Mouse (Mus musculus) hematopoietic stem cell, adult 5-6 weeks (primary cell): ENCODE results near the gene Creb3l1. TPM values are rescaled to one million over a fixed set of nuclear protein-coding genes. Genes with fewer than 3 reads are reported as not detected.

ENCODE experiments used
- ATAC-seq, 2 experiments: fragments of 125-278 bp in 1 of 2; replicated peaks in 1 of 2; 2 replicates each; pipeline ENCODE4 v1.8.0; 2016 to 2017; ENCODE audit warnings: inconsistent platforms in 2 of 2, mild to moderate bottlenecking in 2 of 2, moderate number of reproducible peaks in 2 of 2, low read depth in 1 of 2, moderate TSS enrichment in 1 of 2; ENCODE audit not compliant: low FRiP score in 2 of 2, poor library complexity in 2 of 2, severe bottlenecking in 2 of 2, insufficient read depth in 1 of 2, low TSS enrichment in 1 of 2
- total RNA-seq: library from RNA; stranded (forward); fragments of 172-1452, 232-1000 nt; gene quantifications from 2 replicates; pipeline ENCODE4 v1.2.3, GENCODE M21; 2017

Gene Creb3l1
- total RNA-seq, 1 experiment from 2014 or later, result not detected

- no peak for ATAC-seq
Measured at GRCm38 (mm10) chr2:91980830-91981229, 43.5 kb downstream of the Creb3l1 start.

GRCm38 (mm10) chr2:91980245-91980644, 44.1 kb downstream of the Creb3l1 start:
- no peak for ATAC-seq

GRCm38 (mm10) chr2:91978547-91978946, 45.8 kb downstream of the Creb3l1 start:
- ATAC-seq, result no peak

GRCm38 (mm10) chr2:91977960-91978359, 46.3 kb downstream of the Creb3l1 start:
- peak; percentile 19 to 50; a peak in 2 of 4 replicates for ATAC-seq

- ATAC-seq, result no peak
Measured at GRCm38 (mm10) chr2:91975581-91976541, 48.4 kb downstream of the Creb3l1 start, which contains the start of gene Dgkz. Gene Dgkz, minus strand, starts transcription at chr2:91975864.

- no peak for ATAC-seq
Measured at GRCm38 (mm10) chr2:91973416-91974135, 50.7 kb downstream of the Creb3l1 start.

- ATAC-seq, result peak; percentile 69 to 83
Measured at GRCm38 (mm10) chr2:91972121-91972566, 52.2 kb downstream of the Creb3l1 start.

- peak in 1 of 2 experiments; percentile 34; a peak in 2 of 4 replicates for ATAC-seq
Measured at GRCm38 (mm10) chr2:91971231-91972097, 52.8 kb downstream of the Creb3l1 start.

- no peak for ATAC-seq
Measured at GRCm38 (mm10) chr2:91967962-91968361, 56.3 kb downstream of the Creb3l1 start.

- no peak for ATAC-seq
Measured at GRCm38 (mm10) chr2:91966367-91966766, 57.9 kb downstream of the Creb3l1 start.

GRCm38 (mm10) chr2:91965417-91965816, 58.9 kb downstream of the Creb3l1 start:
- ATAC-seq, result peak; percentile 56 to 73

- no peak for ATAC-seq
Measured at GRCm38 (mm10) chr2:91964610-91965204, 59.6 kb downstream of the Creb3l1 start.

- ATAC-seq, result peak; percentile 33 to 63
Measured at GRCm38 (mm10) chr2:91963443-91963932, 60.8 kb downstream of the Creb3l1 start.

- ATAC-seq, result no peak
Measured at GRCm38 (mm10) chr2:91962864-91963401, 61.4 kb downstream of the Creb3l1 start.

GRCm38 (mm10) chr2:91961901-91962761, 62.2 kb downstream of the Creb3l1 start:
- ATAC-seq, result peak in 1 of 2 experiments; percentile 16; a peak in 2 of 4 replicates
